Mouse (Mus musculus) erythroblast, embryonic 14.5 days (primary cell): ENCODE results near the gene 1700020L24Rik.

ENCODE experiments used
- GATA1 ChIP-seq: IDR thresholded peaks from 2 replicates; pipeline ENCODE4 v1.6.1; 2012; ENCODE audit warnings: low read length, inconsistent platforms, mixed read lengths
- TAL1 ChIP-seq: IDR thresholded peaks from 3 replicates; pipeline ENCODE4 v1.6.1; 2012; ENCODE audit warnings: low read length, inconsistent platforms, mixed read lengths

- TF ChIP-seq TAL1, result no peak
- no peak for TF ChIP-seq GATA1
Observed at GRCm38 (mm10) chr11:83443824-83444223, 6.3 kb downstream of the 1700020L24Rik start.
